Mouse (Mus musculus) T-cell, adult 2 months (primary cell): Measurements from ENCODE around the gene Tmed2.
"Not testable (repeated sequence)": the region's sequence is repeated elsewhere in the genome, so short reads cannot be mapped to it uniquely, and the experiment has no call there.

Experiments used
- DNase-seq: peaks from one replicate; pipeline ENCODE4 v3.0.0; 2022; ENCODE audit warnings: low spot score

Tmed2 gene

DNA sequence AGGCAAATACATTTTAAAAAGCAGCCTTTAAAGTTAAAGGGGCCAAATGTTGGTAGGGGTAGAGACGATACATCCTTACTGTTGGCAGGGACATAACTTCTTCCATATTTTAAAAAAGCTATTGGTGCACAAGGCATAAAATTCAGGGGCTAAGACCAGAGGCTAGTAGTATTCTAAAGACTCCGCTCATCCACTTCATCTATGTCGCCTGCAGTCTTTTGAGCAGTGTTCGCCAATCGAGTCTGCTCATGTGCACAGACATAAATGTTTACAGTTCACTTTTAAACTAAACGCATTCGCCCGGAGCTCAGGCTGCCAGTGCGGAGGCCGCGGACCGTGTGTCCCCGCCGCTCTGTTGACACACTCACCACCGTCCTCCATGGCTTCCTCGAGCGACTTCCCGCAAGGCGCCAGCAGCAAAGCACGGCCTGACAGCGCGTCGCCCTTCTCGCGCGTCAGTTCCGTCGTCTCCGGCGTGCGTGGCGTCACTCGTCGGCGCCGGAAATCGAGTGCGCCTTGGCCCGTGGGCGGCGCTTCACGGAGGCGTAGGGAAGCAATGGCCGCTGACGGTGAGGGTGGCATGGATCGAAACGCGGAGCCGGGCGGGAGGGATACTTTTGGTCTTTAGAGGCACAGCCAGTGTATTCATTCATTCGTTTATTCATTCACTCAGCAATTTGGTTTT lies 38.3 kb downstream of the Tmed2 start, which contains the start of the genes Eif2b1 and Gtf2h3:
Gene Eif2b1, minus strand, starts transcription at position 499 of the 685 bp plus-strand sequence.
Gene Gtf2h3, plus strand, starts transcription at position 508 of the 685 bp plus-strand sequence.
- DNase-seq: peak; percentile 94

DNA sequence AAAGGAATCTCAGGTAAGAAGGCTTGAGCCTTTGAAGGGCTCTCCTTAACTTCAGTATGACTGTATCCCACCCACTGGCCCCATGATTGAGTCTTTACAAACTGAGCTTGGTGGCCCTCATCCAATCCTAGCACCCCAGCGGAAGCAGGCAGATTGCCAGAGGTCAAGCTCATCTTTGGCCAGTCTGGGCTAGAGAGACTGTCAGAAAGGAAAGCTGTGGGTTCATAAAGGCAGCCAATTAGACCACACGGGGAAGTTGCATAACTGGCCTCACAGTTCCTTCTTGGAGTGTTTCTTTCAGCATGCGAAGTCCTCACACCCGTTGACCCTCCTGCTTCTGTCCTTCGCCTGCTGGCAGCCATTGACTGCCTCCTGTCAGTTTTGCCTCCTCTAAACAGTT lies 42.0 kb downstream of the Tmed2 start:
- DNase-seq: no peak

DNA sequence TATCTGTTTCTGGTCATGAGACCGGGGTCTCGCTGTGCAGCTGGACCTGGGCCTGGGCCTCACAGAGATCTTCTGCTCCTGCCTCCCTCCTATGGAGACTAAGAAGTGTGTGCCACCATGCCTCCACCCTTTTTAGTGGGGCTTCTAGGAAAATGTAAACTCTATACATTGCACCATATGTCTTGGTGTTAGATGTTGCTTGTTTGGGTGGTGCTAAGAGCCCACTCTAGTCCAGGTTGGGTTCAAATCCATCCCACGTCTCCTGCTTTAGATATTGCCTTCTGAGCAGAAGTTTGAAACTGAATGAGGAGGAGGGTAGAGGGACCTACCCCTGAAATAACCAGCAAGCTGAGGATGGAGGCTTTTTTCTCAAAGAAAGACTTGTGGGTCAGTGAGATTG lies 52.3 kb downstream of the Tmed2 start:
- no peak for DNase-seq

DNA sequence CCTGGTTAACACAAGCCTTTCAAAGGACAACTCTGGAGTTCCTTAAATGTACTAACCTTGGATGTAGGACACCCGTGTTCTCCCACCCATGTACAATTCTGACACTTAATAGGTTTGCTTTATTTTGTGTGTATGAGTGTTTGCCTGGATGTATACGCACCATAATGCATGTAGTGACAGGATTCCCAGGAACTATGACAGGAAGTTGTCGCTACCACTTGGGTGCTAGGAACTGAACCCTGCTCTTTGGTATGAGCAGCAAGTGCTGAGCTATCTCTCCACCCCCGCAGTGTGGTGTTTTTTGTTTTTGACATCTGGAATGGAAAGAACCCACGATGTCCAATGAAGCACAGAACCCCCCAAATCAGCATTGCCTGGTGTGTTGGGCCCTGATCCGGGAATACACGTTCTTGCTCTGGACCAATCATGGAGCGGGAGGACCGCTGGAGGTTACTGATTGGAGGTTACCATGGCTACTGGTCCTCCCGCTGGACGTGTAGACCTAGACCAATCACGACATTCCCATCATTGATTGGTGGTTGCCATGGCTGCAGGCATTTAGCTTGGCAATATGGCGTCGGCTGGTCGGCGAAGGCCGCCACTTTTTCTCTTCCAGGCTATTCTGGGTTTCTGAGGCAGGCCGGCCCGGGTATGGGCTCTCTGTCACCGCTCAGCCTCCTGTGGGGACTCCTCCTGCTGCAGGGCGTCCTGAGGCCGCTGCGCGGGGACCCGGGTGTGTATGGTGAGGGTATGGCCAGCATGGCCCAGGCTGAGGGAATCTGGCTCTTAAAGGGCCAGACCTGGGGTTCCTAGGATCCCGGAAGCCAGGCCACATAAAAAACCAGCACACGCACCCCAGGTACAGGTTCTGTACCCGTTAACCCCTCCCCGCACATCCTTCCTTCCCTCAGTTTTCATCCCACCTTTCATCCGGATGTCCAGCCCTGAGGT lies 58.0 kb downstream of the Tmed2 start:
- DNase-seq: peak; percentile 72

DNA sequence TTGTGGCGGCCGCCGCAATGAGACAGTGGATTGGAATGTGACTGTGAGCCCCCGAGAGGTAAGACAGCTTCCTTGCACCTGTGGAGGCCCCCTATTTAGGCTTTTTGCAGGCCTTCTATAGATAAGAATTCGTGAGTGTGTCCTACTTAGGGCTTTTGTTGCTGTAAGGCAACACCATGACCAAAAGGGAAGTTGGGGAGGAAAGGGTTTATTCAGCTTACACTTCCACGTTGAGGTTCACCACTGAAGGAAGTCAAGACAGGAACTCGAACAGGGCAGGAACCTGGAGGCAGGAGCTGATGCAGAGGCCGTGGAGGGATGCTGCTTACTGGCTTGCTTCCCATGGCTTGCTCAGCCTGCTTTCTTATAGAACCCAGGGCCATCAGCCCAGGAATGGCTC lies 59.2 kb downstream of the Tmed2 start:
- not testable (repeated sequence) for DNase-seq
